Comparison of ENCODE assay signal across 28 mouse cellular contexts in the genomic region with DNA sequence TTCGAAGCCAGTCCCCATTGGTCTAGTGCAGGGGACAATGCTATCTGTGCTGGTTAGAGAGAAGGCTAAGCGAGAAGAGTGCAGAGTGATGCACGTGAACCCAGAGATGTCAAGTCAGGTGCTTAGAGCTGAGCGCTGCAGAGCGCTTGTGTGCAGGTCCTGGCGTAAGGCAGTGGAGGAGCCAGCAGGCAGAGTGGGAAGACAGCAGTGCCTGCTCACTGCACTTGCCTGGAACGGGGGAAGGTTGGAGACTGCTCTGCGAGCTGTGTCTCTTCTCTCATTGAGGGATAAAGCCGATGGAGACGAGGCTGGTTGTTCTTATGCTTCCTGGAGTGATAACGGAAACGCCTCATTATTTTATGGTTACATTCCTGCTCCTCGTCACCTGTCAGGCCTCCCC. TPM values are rescaled to one million over a fixed set of nuclear protein-coding genes. Genes with fewer than 3 reads are reported as not detected.
DNase-seq lines count a peak whose midpoint lies in the region; ATAC-seq and TF ChIP-seq lines count a peak whose summit lies in the region.
"Had no signal": no experiment of that assay in that cellular context is flagged by ENCODE, and none has a peak within 500 bp of the region (broad histone marks: within the 10 kb centered on the region; RNA-seq: fewer than 3 reads in every experiment).

No protein-coding gene starts in this region.

- DNase-seq in heart, adult 11 months = peak; percentile 80
- DNase-seq in heart, adult 2 months = no peak
- peak; percentile 21 for DNase-seq in midbrain, embryonic 11.5 days (ENCODE audit: low spot score, missing footprints)
- DNase-seq in midbrain, embryonic 10.5 days (ENCODE audit: low spot score) = no peak
- DNase-seq in layer of hippocampus, adult 8-10 months (ENCODE audit: low spot score in 2 of 2) = peak; percentile 26 to 33
- DNase-seq in telencephalon, adult 2 months (ENCODE audit: low read depth, low spot score) = peak; percentile 13
- no peak for DNase-seq in testis, postnatal 10 days (ENCODE audit: low spot score)
- DNase-seq in gastrocnemius, postnatal 10 days = no peak
- DNase-seq: adrenal gland, postnatal 10 days; cerebellum, adult 18-20 months; cerebellum, adult 9-11 months; cerebellum, postnatal 36 days; embryo, embryonic 11 days; gastrocnemius, postnatal 14 days; heart, postnatal 10 days; heart, postnatal 4 days had no signal

- no peak overlapping the region for H3K4me2 ChIP-seq in midbrain, embryonic 11.5 days
- H3K4me2 ChIP-seq: embryonic facial prominence, embryonic 15.5 days; hindbrain, embryonic 12.5 days had no signal

- 66% methylated on average over 13 of the region's 13 CpGs for WGBS in heart, adult 2 months
- WGBS in midbrain, embryonic 11.5 days = 89% methylated on average over 13 of the region's 13 CpGs
- WGBS in midbrain, embryonic 10.5 days = 91% methylated on average over 13 of the region's 13 CpGs

- no peak overlapping the region for H3K27ac ChIP-seq in heart, adult 2 months
- H3K27ac ChIP-seq in midbrain, embryonic 11.5 days (ENCODE audit: low read depth, low read length) = no peak overlapping the region
- no peak overlapping the region for H3K27ac ChIP-seq in midbrain, embryonic 10.5 days (replicated peaks)
- H3K27ac ChIP-seq: embryonic facial prominence, embryonic 15.5 days; forebrain, embryonic 10.5 days; heart, embryonic 10.5 days; hindbrain, embryonic 12.5 days had no signal

- H3K27me3 ChIP-seq in heart, adult 2 months (ENCODE audit: control insufficient read depth, insufficient read depth, low read length) = no peaks in the 10 kb centered on the region
- H3K27me3 ChIP-seq in midbrain, embryonic 11.5 days (ENCODE audit: control insufficient read depth, insufficient read depth, low read length) = no peaks in the 10 kb centered on the region
- H3K27me3 ChIP-seq in midbrain, embryonic 10.5 days (ENCODE audit: low read depth, poor library complexity, severe bottlenecking) = no peaks in the 10 kb centered on the region
- H3K27me3 ChIP-seq: embryonic facial prominence, embryonic 15.5 days; hindbrain, embryonic 12.5 days had no signal

- intact Hi-C loops in heart, adult 2 months (cut with DNase I) = no loop called here

- no peaks in the 10 kb centered on the region for H3K9me3 ChIP-seq in midbrain, embryonic 11.5 days (ENCODE audit: control insufficient read depth, low read length)
- H3K9me3 ChIP-seq in midbrain, embryonic 10.5 days (replicated peaks) = no peaks in the 10 kb centered on the region
- H3K9me3 ChIP-seq: embryonic facial prominence, embryonic 15.5 days; forebrain, embryonic 10.5 days; heart, embryonic 10.5 days; hindbrain, embryonic 12.5 days had no signal

- H3K4me1 ChIP-seq in heart, adult 2 months (ENCODE audit: control insufficient read depth, insufficient read depth, low read length) = no peaks in the 10 kb centered on the region
- H3K4me1 ChIP-seq in midbrain, embryonic 11.5 days (ENCODE audit: control insufficient read depth, insufficient read depth, low read length) = no peaks in the 10 kb centered on the region
- H3K4me1 ChIP-seq in midbrain, embryonic 10.5 days = no peaks in the 10 kb centered on the region
- H3K4me1 ChIP-seq: embryonic facial prominence, embryonic 15.5 days; forebrain, embryonic 10.5 days; heart, embryonic 10.5 days; hindbrain, embryonic 12.5 days had no signal

- H3K36me3 ChIP-seq in heart, adult 2 months (ENCODE audit: control insufficient read depth, insufficient read depth, low read length) = no peaks in the 10 kb centered on the region
- peaks cover 3% of the 10 kb centered on the region for H3K36me3 ChIP-seq in midbrain, embryonic 11.5 days (ENCODE audit: control insufficient read depth, insufficient read depth, low read length)
- H3K36me3 ChIP-seq in midbrain, embryonic 10.5 days = peaks cover 89% of the 10 kb centered on the region

- H3K4me3 ChIP-seq in heart, adult 2 months = no peak overlapping the region
- no peak overlapping the region for H3K4me3 ChIP-seq in midbrain, embryonic 11.5 days (ENCODE audit: low read depth, low read length)
- no peak overlapping the region for H3K4me3 ChIP-seq in midbrain, embryonic 10.5 days
- H3K4me3 ChIP-seq: embryonic facial prominence, embryonic 15.5 days; erythroblast, embryonic 14.5 days; forebrain, embryonic 10.5 days; heart, embryonic 10.5 days; hindbrain, embryonic 12.5 days had no signal

- ATAC-seq in midbrain, embryonic 11.5 days (ENCODE audit: low FRiP score) = no peak
- ATAC-seq: forebrain, embryonic 14.5 days; hindbrain, embryonic 16.5 days had no signal

- no peak overlapping the region for H3K9ac ChIP-seq in heart, adult 2 months (ENCODE audit: low read depth, low read length)
- no peak overlapping the region for H3K9ac ChIP-seq in midbrain, embryonic 11.5 days (ENCODE audit: low read length)
- H3K9ac ChIP-seq: embryonic facial prominence, embryonic 15.5 days; hindbrain, embryonic 12.5 days had no signal

- H3K79me2 ChIP-seq in heart, adult 2 months (replicated peaks; ENCODE audit: control insufficient read depth, insufficient read depth, low read length) = no peaks in the 10 kb centered on the region

- TF ChIP-seq POLR2A in heart, adult 2 months (IDR thresholded peaks at IDR 0.05; ENCODE audit: insufficient read depth, low read depth, low read length) = no peak

- no peak for TF ChIP-seq CTCF in heart, adult 2 months (IDR thresholded peaks at IDR 0.05)

- no peak for TF ChIP-seq EP300 in heart, adult 2 months (IDR thresholded peaks at IDR 0.05; ENCODE audit: insufficient read depth, low read depth, low read length)

RNA-seq across cellular contexts. Expression of a gene that starts 25.5 kb away (rescaled TPM):
- total RNA-seq in heart, adult 2 months (2021) = 1 to 10 TPM; 1.6 to 2.2 TPM
- 4.5 and 6.1 TPM in 2 replicates for polyA plus RNA-seq in heart, adult 2 months (2012; rRNA removed)
- polyA plus RNA-seq in midbrain, embryonic 11.5 days (2014; fragmentation: Nextera tagmentation; extraction: Ambion mirVana) = 18.3 and 19.0 TPM in 2 replicates
- polyA plus RNA-seq in midbrain, embryonic 10.5 days (2016; fragmentation: Nextera tagmentation; extraction: Ambion mirVana) = 12.8 and 14.2 TPM in 2 replicates
- total RNA-seq in layer of hippocampus, adult 8-10 months (2022) = 10 to 100 TPM; 15.5 to 19.3 (median 17.3) TPM
- 1 to 10 TPM; 4.4 to 5.3 TPM for total RNA-seq in gastrocnemius, postnatal 10 days (2021)

RNA-seq across cellular contexts. Expression of a gene that starts 29.5 kb away (rescaled TPM):
- total RNA-seq in heart, adult 2 months (2021) = 100 to 1,000 TPM in 1 of 2 experiments, 10 to 100 TPM in 1; 86.5 to 108 TPM
- polyA plus RNA-seq in heart, adult 2 months (2012; rRNA removed) = 15.5 and 28.3 TPM in 2 replicates
- polyA plus RNA-seq in midbrain, embryonic 11.5 days (2014; fragmentation: Nextera tagmentation; extraction: Ambion mirVana) = 24.9 and 26.9 TPM in 2 replicates
- 18.0 and 23.0 TPM in 2 replicates for polyA plus RNA-seq in midbrain, embryonic 10.5 days (2016; fragmentation: Nextera tagmentation; extraction: Ambion mirVana)
- 100 to 1,000 TPM; 130 to 173 (median 150) TPM for total RNA-seq in layer of hippocampus, adult 8-10 months (2022)
- 10 to 100 TPM; 30.0 to 36.4 TPM for total RNA-seq in gastrocnemius, postnatal 10 days (2021)

RNA-seq across cellular contexts. Expression of a gene that starts 29.5 kb away (rescaled TPM):
- total RNA-seq in heart, adult 2 months (2021) = 1 to 10 TPM; 6.1 to 8.3 TPM
- 7.5 and 10.1 TPM in 2 replicates for polyA plus RNA-seq in heart, adult 2 months (2012; rRNA removed)
- polyA plus RNA-seq in midbrain, embryonic 11.5 days (2014; fragmentation: Nextera tagmentation; extraction: Ambion mirVana) = 22.4 and 22.9 TPM in 2 replicates
- 21.8 and 24.2 TPM in 2 replicates for polyA plus RNA-seq in midbrain, embryonic 10.5 days (2016; fragmentation: Nextera tagmentation; extraction: Ambion mirVana)
- 10 to 100 TPM in 3 of 4 experiments, 1 to 10 TPM in 1; 9.2 to 15.1 (median 13.6) TPM for total RNA-seq in layer of hippocampus, adult 8-10 months (2022)
- 1 to 10 TPM; 5.1 to 5.2 TPM for total RNA-seq in gastrocnemius, postnatal 10 days (2021)

RNA-seq across cellular contexts. Expression of a gene that starts 29.9 kb away (rescaled TPM):
- 1 to 10 TPM; 4.5 to 5.6 TPM for total RNA-seq in heart, adult 2 months (2021)
- polyA plus RNA-seq in heart, adult 2 months (2012; rRNA removed) = 2.3 TPM in 2 replicates
- polyA plus RNA-seq in midbrain, embryonic 11.5 days (2014; fragmentation: Nextera tagmentation; extraction: Ambion mirVana) = 0.52 and 0.55 TPM in 2 replicates
- 1.6 and 1.9 TPM in 2 replicates for polyA plus RNA-seq in midbrain, embryonic 10.5 days (2016; fragmentation: Nextera tagmentation; extraction: Ambion mirVana)
- 10 to 100 TPM; 17.1 to 18.2 (median 17.9) TPM for total RNA-seq in layer of hippocampus, adult 8-10 months (2022)
- 1 to 10 TPM; 2.1 to 2.9 TPM for total RNA-seq in gastrocnemius, postnatal 10 days (2021)

RNA-seq across cellular contexts. Expression of a gene that starts 56.1 kb away (rescaled TPM):
- under 1 TPM; 0.31 to 0.34 TPM for total RNA-seq in heart, adult 2 months (2021)
- not detected in 2 replicates for polyA plus RNA-seq in heart, adult 2 months (2012; rRNA removed)
- polyA plus RNA-seq in midbrain, embryonic 11.5 days (2014; fragmentation: Nextera tagmentation; extraction: Ambion mirVana) = not detected in 2 replicates
- not detected in 2 replicates for polyA plus RNA-seq in midbrain, embryonic 10.5 days (2016; fragmentation: Nextera tagmentation; extraction: Ambion mirVana)
- total RNA-seq in layer of hippocampus, adult 8-10 months (2022) = not detected
- total RNA-seq in gastrocnemius, postnatal 10 days (2021) = not detected
- total RNA-seq: adrenal gland, postnatal 4 days; gastrocnemius, postnatal 14 days; heart, postnatal 10 days; heart, postnatal 4 days; MEL had no signal
- polyA plus RNA-seq: C2C12; embryonic facial prominence, embryonic 15.5 days; forebrain, embryonic 10.5 days; forebrain, embryonic 14.5 days; gonadal fat pad, adult 2 months; heart, embryonic 10.5 days; heart, embryonic 14.5 days; hindbrain, embryonic 12.5 days; hindbrain, embryonic 16.5 days had no signal

Comparison
In these comparisons a context has a peak if more than half of its experiments do, and no peak if none do; other contexts are left out.
1. DNase-seq: peak in heart, adult 11 months (single experiment), midbrain, embryonic 11.5 days (single experiment), layer of hippocampus, adult 8-10 months (2 of 2) and telencephalon, adult 2 months (single experiment); none in heart, adult 2 months (0 of 2), midbrain, embryonic 10.5 days (single experiment), testis, postnatal 10 days (single experiment) and gastrocnemius, postnatal 10 days (single experiment).